In genomic region chr3:107321141-107321540, GRCm38 (mm10) we compare ENCODE assay signal across 16 mouse cellular contexts. TPM values are rescaled to one million over a fixed set of nuclear protein-coding genes. Genes with fewer than 3 reads are reported as not detected.
"Had no signal": no experiment of that assay in that cellular context is flagged by ENCODE, and none has a peak within 500 bp of the region (broad histone marks: within the 10 kb centered on the region; RNA-seq: fewer than 3 reads in every experiment).

No protein-coding gene starts in this region.

- H3K36me3 ChIP-seq: midbrain, embryonic 15.5 days had no signal

- H3K9ac ChIP-seq: kidney, embryonic 15.5 days; liver, embryonic 13.5 days; lung, embryonic 14.5 days; midbrain, embryonic 12.5 days; midbrain, embryonic 15.5 days; neural tube, embryonic 12.5 days; neural tube, embryonic 15.5 days had no signal

- DNase-seq: kidney, postnatal 10 days; layer of hippocampus, postnatal 36 days; liver, embryonic 13.5 days; lung, embryonic 14.5 days; retina, postnatal 1 day; right cerebral cortex, postnatal 25 days; thymus, adult 18-20 months; thymus, postnatal 36 days had no signal

- H3K4me3 ChIP-seq: kidney, embryonic 15.5 days; layer of hippocampus, adult 2 months; left cerebral cortex, adult 2 months; liver, embryonic 13.5 days; midbrain, embryonic 12.5 days; midbrain, embryonic 15.5 days; neural tube, embryonic 12.5 days; neural tube, embryonic 15.5 days had no signal

- H3K27ac ChIP-seq: kidney, embryonic 15.5 days; layer of hippocampus, adult 2 months; left cerebral cortex, adult 2 months; liver, embryonic 13.5 days; macrophage; midbrain, embryonic 12.5 days; midbrain, embryonic 15.5 days; neural tube, embryonic 12.5 days; neural tube, embryonic 15.5 days had no signal

- H3K9me3 ChIP-seq: kidney, embryonic 15.5 days; liver, embryonic 13.5 days; midbrain, embryonic 12.5 days; midbrain, embryonic 15.5 days; neural tube, embryonic 12.5 days; neural tube, embryonic 15.5 days had no signal

- H3K27me3 ChIP-seq: kidney, embryonic 15.5 days; liver, embryonic 13.5 days; midbrain, embryonic 12.5 days; midbrain, embryonic 15.5 days; neural tube, embryonic 12.5 days; neural tube, embryonic 15.5 days had no signal

RNA-seq across cellular contexts. Expression of gene Slc16a4, which starts 30.1 kb away (rescaled TPM):
- polyA plus RNA-seq: macrophage had no signal
